ENCODE assay signal across 10 mouse cellular contexts in genomic region chr4:57764392-57764791, GRCm38 (mm10). TPM values are rescaled to one million over a fixed set of nuclear protein-coding genes. Genes with fewer than 3 reads are reported as not detected.
DNase-seq lines count a peak whose midpoint lies in the region; ATAC-seq and TF ChIP-seq lines count a peak whose summit lies in the region.
"Had no signal": no experiment of that assay in that cellular context is flagged by ENCODE, and none has a peak within 500 bp of the region (broad histone marks: within the 10 kb centered on the region; RNA-seq: fewer than 3 reads in every experiment).

No protein-coding gene starts in this region.

- WGBS in hindbrain, postnatal 0 days = 34% methylated on average over 1 of the region's 1 CpGs
- WGBS in stomach, embryonic 15.5 days = 14% methylated on average over 1 of the region's 1 CpGs

- H3K4me2 ChIP-seq in hindbrain, postnatal 0 days (ENCODE audit: low read depth, low read length) = no peak overlapping the region
- H3K4me2 ChIP-seq in stomach, embryonic 15.5 days = no peak overlapping the region

- H3K9me3 ChIP-seq in hindbrain, postnatal 0 days (ENCODE audit: low read length) = no peaks in the 10 kb centered on the region
- no peaks in the 10 kb centered on the region for H3K9me3 ChIP-seq in stomach, embryonic 15.5 days

- intact Hi-C loops in gastrocnemius, adult 2 months (cut with DNase I) = no loop called here

- peak overlapping the region; percentile 43; the same call in 1 of the 2 replicates for H3K27ac ChIP-seq in gastrocnemius, adult 2 months
- peak overlapping the region; percentile 22; the same call in 1 of the 2 replicates for H3K27ac ChIP-seq in hindbrain, postnatal 0 days
- peak overlapping the region; percentile 28; the same call in 1 of the 2 replicates for H3K27ac ChIP-seq in stomach, embryonic 15.5 days

- H3K27me3 ChIP-seq in hindbrain, postnatal 0 days (ENCODE audit: insufficient read depth, low read length) = no peaks in the 10 kb centered on the region
- no peaks in the 10 kb centered on the region for H3K27me3 ChIP-seq in stomach, embryonic 15.5 days (replicated peaks)
- H3K27me3 ChIP-seq: CH12.LX had no signal

- no peak for TF ChIP-seq CTCF in gastrocnemius, adult 2 months (IDR thresholded peaks at IDR 0.05)
- no peak for TF ChIP-seq CTCF in hindbrain, postnatal 0 days (IDR thresholded peaks at IDR 0.05; ENCODE audit: low read depth)

- ATAC-seq in hindbrain, postnatal 0 days = no peak
- ATAC-seq in stomach, embryonic 15.5 days (ENCODE audit: insufficient read depth, low FRiP score, low read depth) = no peak

- H3K4me1 ChIP-seq in hindbrain, postnatal 0 days (ENCODE audit: insufficient read depth, low read length) = 0 out of 2 replicates have a peak, but pooled peaks cover 3% of the 10 kb centered on the region
- 0 out of 2 replicates have a peak, but pooled peaks cover 7% of the 10 kb centered on the region for H3K4me1 ChIP-seq in stomach, embryonic 15.5 days

- H3K36me3 ChIP-seq in hindbrain, postnatal 0 days (ENCODE audit: insufficient read depth, low read length) = no peaks in the 10 kb centered on the region
- H3K36me3 ChIP-seq in stomach, embryonic 15.5 days = no peaks in the 10 kb centered on the region

- DNase-seq in gastrocnemius, adult 2 months = no peak
- no peak for DNase-seq in gastrocnemius, postnatal 10 days
- peak; percentile 51 for DNase-seq in lung, postnatal 10 days
- DNase-seq in lung, adult 18-20 months = no peak
- peak; percentile 81 for DNase-seq in hindbrain, postnatal 0 days (ENCODE audit: low spot score)
- no peak for DNase-seq in right cerebral cortex, adult 2 months (ENCODE audit: low spot score in 2 of 2)
- DNase-seq in spleen, postnatal 14 days (ENCODE audit: low spot score in 2 of 2) = no peak
- DNase-seq: thymus, postnatal 25 days had no signal

- no peak overlapping the region for H3K9ac ChIP-seq in hindbrain, postnatal 0 days (replicated peaks; ENCODE audit: low read length)
- no peak overlapping the region for H3K9ac ChIP-seq in stomach, embryonic 15.5 days

- no peak overlapping the region for H3K4me3 ChIP-seq in gastrocnemius, adult 2 months
- no peak overlapping the region for H3K4me3 ChIP-seq in hindbrain, postnatal 0 days (ENCODE audit: low read length)
- no peak overlapping the region for H3K4me3 ChIP-seq in stomach, embryonic 15.5 days (replicated peaks)

RNA-seq across cellular contexts. Expression of gene Akap2, which starts 46.9 kb away (rescaled TPM):
- 10 to 100 TPM; 28.3 to 42.6 TPM for total RNA-seq in gastrocnemius, adult 2 months (2021)
- 10 to 100 TPM; 35.9 to 43.1 TPM for total RNA-seq in gastrocnemius, postnatal 10 days (2021)
- total RNA-seq in hindbrain, postnatal 0 days (2014; rRNA removed) = 19.3 and 37.7 TPM in 2 replicates
- 11.5 and 13.4 TPM in 2 replicates for polyA plus RNA-seq in hindbrain, postnatal 0 days (2015; fragmentation: Nextera tagmentation; extraction: Ambion mirVana)
- polyA plus RNA-seq in stomach, embryonic 15.5 days (2015; fragmentation: Nextera tagmentation; extraction: Ambion mirVana) = 21.2 and 23.4 TPM in 2 replicates

Comparison
In these comparisons a context has a peak if more than half of its experiments do, and no peak if none do; other contexts are left out.
1. DNase-seq: peak in lung, postnatal 10 days (single experiment) and hindbrain, postnatal 0 days (single experiment); none in gastrocnemius, adult 2 months (single experiment), gastrocnemius, postnatal 10 days (single experiment), lung, adult 18-20 months (0 of 2), right cerebral cortex, adult 2 months (0 of 2) and spleen, postnatal 14 days (0 of 2).
2. Peak in every context shown above with its lines, with median percentiles within 50 percentile points of each other: H3K27ac ChIP-seq.